Mouse (Mus musculus) heart, postnatal 0 days (tissue): Measurements from ENCODE around the gene Ctf1.
"Not testable (repeated sequence)": the region's sequence is repeated elsewhere in the genome, so short reads cannot be mapped to it uniquely, and the experiment has no call there.

ENCODE experiments used
- CTCF ChIP-seq: IDR thresholded peaks from 2 replicates; pipeline ENCODE4 v1.5.1; 2016; ENCODE audit warnings: antibody characterized with exemption, control low read depth, low read depth
- EP300 ChIP-seq: IDR thresholded peaks from 2 replicates; pipeline ENCODE4 v1.6.1; 2016; ENCODE audit warnings: antibody characterized with exemption, low read depth

DNA sequence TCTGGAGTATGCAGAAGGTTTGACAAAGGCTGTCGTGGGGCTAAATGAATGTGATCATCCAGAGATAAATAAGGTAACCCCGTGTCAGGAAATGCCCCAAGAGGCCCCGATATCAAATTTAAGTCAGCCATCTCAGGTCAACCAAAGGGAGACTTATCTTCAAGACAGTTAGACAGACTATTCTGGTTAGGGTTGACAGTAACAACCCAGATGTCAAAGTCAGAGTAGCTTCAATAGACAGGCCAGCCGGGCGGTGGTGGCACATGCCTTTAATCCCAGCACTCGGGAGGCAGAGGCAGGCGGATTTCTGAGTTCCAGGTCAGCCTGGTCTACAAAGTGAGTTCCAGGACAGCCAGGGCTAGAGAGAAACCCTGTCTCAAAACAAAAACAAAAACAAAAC is 18.8 kb upstream of the Ctf1 start:
- TF ChIP-seq EP300, CTCF: not testable (repeated sequence)
